Mouse (Mus musculus): Measurements from ENCODE around the gene Fgd3.

Fgd3 gene

DNA sequence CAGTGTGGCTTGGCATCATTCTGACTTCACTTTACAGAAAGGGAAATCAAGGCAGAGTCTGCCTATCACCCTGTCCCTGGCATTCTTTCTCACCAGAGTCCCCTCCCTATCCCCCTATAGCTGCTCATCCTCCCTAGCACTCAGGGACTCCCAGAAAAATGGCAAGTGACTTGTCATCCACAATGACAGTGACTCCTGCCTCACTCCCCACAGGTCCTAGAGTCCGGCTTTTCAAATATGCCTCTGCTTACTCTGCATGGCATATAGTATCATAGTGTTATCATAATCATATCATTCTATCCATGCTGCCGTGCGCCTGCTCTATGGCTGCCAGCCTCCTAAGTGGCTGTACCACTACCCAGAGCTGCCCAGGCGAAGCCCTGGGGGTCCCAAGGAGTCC, 11.9 kb downstream of the Fgd3 start:
- ATAC-seq (ENCODE audit: insufficient number of reproducible peaks, low FRiP score, low TSS enrichment) = no peak

DNA sequence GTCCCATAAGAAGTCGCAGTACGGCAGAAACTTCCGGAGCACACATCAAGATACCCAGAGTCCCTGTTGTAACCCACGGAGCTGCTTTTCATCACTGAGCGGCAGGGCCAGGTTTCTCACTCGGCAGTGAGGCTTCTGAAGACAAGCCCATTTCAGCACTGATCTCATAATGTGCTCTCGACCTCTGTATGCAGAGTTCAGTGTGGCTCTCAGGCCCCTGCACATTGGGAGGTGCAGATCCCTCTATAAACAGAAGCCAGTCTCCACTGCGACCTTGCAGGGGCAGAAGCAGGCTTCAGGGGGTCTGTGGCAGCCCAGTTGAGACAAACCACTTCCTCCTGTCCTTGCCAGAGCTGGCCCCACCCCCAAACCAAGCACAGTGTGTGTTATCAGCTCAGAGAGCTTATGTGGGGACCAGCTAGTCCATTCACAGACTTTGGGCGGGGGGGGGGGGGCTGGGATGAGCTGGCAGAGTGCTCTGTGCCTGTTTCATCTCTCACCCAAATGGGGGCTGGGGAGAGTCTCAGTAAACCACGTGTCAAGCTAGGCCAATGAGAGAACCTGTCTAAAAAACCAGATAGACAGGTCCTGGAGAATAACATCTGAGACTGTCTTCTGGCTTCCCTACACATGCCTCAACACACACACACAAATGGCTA, 12.7 kb downstream of the Fgd3 start:
- ATAC-seq (ENCODE audit: insufficient number of reproducible peaks, low FRiP score, low TSS enrichment) = no peak

DNA sequence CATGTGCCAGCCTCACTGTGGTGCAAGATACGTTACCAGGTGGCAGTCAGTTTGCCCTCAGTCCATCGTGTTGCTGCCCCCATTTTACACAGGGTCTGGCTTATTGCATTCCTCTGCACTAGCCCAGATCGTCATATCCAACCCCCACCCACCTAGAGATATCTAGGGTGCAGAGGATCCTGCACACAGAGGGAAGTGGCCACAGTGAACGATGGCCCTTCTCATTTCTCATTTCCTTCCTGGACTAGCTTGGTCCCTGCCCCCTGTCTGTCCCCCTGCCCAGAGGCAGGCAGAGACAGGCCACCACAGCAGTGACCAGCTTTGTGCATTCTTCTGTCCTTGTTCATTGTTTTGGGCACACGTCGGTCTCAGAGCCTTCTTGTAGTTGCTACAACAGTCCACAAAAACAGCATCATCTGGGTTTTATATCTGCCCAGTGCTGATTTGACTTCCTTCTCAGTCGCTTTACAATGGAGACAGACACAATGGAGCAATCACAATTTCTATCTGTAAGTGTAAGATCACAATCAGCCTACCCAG, 13.3 kb downstream of the Fgd3 start:
- ATAC-seq (ENCODE audit: insufficient number of reproducible peaks, low FRiP score, low TSS enrichment) = no peak

DNA sequence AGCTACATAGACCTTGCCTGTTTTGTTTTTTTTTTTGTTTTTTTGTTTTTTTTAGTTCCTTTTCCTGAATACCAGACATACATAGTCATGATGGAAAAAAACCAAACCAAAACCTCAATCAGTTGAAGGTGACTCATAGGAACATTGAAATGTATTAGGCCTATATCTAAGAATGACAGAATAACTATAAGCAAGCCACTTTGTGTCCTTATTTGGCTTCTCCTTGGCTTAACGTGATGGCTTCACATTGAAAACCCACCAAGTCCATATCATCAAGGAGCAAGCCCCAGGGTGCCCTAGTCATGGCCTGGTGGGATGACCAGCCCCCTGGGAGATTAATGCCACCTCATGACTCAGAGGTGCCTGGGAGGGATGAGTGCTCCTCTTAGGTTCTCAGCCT, 19.3 kb downstream of the Fgd3 start:
- no peak for ATAC-seq (ENCODE audit: insufficient number of reproducible peaks, low FRiP score, low TSS enrichment)

DNA sequence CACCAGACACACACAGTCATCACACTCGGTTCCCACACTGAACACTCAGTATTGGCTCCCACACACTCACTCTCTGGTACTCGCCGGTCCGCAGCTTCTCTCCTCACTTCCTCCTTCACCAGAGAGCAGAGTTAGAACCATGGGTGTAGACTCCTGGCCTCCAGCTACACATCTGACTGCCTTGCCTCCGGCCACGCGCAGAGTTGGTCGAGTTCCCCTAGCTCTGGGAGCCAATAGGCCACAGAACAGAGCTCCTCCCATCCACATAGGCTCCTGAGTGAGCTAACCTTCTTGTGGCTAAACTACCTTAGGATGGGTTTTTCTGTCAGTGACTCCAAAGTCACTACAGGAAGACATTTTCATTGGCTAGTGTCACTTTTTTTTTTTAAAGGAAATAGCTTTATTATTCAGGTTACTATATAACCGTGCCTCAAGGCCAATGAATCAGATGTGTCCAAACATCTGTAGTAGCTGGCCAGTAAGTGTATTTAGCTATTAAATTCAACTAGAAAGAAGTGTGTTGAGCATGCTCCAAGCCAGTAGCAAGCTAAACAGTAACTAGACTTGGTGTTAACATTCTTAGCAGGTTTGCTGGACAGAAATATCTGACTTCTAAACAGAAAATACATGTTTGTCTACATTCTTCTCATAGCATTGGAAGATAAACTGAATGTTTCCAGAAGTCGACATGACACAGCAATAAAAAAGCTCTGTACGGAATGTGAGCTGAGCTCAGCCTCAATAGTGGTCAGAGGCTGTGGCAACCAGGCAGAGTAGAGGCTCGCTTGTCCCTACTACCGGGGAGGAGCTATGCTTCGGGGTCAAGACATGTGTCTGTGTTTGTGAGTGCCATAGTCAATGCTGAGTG, 21.4 kb downstream of the Fgd3 start:
- no peak for ATAC-seq (ENCODE audit: insufficient number of reproducible peaks, low FRiP score, low TSS enrichment)

DNA sequence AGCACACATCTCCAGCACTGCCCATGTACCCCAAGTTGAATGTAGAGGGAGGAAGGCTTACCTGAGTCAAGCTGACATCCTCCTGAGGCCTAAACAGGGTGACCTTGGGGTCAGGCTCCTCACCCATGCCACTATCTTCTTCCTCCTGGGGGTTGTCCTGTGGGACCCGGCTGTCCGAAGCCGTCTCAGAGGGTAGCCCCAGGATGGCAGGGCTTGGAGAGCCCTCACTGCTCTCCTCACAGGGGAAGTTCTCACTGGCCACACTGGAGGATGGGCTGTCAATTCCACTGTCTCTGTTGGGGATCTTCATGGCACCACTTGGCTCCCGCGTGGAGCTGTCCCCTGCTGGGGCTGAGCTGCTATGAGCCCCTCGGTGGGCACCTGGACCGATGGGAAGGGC, 23.8 kb downstream of the Fgd3 start:
- ATAC-seq (ENCODE audit: insufficient number of reproducible peaks, low FRiP score, low TSS enrichment) = no peak

DNA sequence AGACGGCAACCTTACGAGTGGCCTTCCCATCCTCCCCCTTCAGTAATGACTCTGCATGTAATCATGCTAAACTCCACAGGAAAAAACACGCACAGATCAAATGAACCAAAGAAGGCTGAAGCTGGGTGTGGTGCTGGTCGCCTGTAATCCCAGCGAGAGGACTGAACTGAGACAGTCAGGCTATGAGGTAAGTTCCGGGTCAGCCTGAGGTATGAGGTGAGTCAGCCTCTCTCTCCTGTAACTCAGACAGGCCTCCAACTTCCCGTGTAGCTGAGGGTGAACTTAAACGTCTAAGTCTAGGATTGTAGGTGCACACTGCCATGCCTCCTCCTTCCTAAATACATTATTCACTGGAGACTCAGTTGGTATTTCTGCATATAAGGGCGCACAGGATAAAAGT, 26.0 kb downstream of the Fgd3 start:
- ATAC-seq (ENCODE audit: insufficient number of reproducible peaks, low FRiP score, low TSS enrichment) = no peak

DNA sequence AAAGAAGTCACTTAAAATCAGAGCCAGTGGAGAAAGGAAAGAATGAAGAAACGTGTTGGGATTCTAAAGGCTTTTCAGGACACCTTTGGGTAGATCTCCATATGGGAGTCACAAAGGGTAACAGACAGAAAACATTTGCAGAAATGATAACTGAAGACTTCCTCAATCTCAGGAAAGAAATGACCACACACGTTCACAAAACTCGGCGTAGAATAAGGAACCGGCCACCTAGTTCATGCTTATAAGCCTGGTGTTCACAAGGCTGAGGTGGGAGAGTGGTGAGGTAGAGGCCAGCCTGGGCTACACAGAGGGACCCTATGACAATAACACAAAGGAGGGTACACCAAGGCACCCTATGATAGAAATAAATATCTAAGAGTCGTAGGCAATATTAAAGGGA, 28.2 kb downstream of the Fgd3 start:
- no peak for ATAC-seq (ENCODE audit: insufficient number of reproducible peaks, low FRiP score, low TSS enrichment)

DNA sequence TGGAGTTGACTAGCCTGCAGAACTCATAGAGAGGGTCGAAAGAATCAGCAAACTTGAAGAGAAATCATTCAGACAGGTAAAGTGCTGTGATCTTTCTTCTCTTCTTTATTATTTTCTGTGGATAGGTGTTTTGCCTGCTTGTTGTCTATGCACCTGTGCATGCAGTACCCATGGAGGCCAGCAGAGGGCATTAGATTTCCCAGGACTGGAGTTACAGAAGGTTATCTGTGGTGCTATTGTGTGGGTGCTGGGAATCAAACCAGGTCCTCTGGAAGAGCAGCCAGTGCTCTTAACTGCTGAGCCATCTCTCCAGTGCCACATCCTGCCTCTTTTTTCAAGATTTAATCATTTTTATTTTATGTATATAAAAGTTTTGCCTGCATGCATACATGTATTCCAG, 28.7 kb downstream of the Fgd3 start:
- no peak for ATAC-seq (ENCODE audit: insufficient number of reproducible peaks, low FRiP score, low TSS enrichment)

DNA sequence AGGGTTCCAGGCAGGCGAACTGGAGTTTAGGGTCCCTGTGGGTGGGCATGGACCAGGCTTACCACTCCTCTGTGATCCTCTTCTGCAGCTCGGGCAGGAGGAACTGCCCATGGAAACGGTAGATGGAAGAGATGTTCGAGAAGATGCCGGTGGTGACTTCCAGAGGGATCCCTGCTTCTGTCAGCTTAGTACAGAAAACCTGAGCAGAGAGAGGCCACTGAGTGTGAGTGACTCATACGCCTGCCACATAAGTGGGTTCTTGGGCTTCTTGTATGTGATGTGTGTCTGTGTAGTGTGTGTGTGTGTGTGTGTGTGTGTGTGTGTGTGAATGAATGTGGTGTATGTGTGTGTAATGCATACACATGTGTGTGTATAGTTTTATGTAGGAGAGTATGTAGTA, 32.9 kb downstream of the Fgd3 start:
- ATAC-seq (ENCODE audit: insufficient number of reproducible peaks, low FRiP score, low TSS enrichment) = no peak

DNA sequence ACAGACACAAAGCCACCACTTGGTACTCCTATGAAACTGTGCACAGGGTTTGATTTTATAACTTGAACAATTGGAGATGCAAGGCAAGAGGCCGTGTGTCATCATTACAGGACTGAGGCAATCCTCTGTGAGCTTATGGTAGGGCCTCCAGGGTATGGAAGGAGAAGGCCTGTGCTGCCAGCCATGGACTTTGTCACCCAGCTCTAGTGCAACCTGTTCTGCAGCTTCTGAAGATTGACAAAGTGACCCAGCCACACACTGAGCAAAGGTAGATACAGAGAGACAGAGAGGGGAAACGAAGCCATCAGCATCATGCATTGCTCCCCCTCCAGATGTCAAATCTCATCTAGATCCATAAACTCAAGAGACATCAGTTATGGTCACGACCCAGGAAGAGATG, 33.4 kb downstream of the Fgd3 start:
- no peak for ATAC-seq (ENCODE audit: insufficient number of reproducible peaks, low FRiP score, low TSS enrichment)

DNA sequence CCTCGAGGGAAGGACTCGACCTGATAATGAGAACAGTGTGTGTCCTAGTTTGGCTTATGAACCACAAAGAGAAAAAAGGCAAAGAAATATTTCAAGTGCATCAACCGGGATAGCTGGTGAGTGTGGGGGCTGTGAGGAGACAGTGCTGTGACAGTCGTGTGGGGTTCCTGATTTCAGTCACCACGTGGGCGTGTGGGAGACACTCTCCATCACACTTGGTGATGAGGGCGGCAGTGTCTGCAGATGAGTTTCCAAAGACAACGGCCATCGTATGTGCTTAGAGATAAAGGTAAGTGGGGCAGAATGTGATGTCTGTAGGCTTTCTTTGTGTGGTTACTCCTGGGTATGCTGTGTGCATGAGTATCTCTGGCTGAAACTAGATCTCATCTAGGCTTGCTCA, 36.4 kb downstream of the Fgd3 start:
- ATAC-seq (ENCODE audit: insufficient number of reproducible peaks, low FRiP score, low TSS enrichment) = no peak

DNA sequence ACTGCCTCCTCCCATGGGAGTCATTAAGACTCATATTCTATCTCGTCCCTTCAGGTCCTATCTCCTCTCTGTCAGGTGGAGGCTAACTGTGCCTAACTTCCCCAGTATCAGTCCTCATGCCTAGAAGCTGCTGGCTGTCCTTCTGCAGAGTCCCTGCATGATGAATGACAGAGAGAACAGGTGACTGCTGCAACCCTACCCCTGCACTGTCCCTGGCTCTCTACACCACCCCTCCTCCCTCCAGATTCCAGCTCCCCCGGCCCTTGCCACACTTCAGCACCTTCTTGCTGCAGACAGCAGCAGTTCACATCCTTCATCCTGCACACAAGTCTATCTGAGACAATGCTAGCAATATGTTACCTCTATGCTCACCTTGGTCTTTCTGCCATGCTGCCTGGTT, 37.9 kb downstream of the Fgd3 start:
- ATAC-seq (ENCODE audit: insufficient number of reproducible peaks, low FRiP score, low TSS enrichment) = no peak

DNA sequence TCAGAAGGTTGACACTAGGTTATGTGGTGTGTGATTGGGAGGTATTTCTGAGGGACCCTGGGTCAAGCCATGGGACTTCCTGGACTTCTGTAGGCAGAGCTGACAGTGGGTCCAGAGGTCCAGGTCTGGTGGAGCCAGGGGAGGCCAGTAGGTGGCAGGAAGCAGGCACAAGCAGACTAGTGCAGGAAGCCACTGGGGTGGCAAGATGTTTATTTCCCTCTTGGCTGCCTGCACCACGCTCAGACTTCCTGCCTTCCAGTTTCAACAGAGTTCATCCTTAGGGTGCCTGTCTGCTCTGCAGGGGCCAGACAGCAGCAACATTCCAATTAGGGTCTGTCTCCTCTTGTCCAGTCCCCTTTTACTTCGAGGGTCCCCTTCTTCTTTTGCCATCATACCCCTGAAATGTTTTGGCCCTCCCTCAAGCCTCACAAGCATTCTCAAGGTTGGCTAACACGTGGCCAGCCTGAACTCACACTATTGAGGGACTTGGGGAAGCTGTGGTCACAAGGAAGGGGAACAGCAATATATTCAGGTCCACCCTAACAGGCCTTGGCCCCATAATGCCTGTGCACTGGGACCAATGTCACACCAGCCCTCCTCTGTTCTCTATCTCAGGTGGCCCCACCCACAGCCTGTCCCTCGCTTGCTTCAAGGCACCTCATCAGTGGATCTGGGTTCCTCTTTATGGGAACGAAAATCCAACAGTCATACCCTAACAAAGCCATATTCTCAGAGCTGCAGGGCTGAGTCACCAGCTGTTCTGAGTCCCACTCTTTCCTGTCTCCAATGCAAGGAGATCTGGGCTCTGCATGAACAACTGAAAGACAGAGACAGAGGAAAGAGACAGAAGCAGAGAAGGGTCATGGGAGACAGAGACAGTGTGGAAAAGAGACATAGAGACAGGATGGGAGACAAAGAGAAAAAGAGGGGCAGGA, 48.0 kb downstream of the Fgd3 start:
- no peak for ATAC-seq (ENCODE audit: insufficient number of reproducible peaks, low FRiP score, low TSS enrichment)

DNA sequence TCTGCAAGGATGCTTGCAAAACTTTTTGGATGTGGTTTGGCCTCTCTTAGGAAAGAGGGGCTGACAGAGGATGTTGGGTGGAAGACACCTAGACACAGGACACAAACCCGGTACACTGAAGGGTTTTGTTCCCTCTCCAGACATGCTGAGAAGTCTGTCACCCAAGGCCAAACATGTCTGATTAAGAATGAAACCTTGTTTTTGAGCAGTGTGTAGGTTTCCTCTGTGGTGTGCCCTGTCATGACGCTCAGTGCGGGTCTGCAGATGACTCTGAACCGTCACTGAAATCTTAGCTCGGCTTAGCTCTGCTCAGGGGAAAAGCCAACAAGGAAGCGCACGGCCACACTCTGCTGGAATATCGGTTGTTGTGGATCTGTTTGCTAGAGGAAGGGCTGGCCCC, 49.6 kb downstream of the Fgd3 start:
- ATAC-seq (ENCODE audit: insufficient number of reproducible peaks, low FRiP score, low TSS enrichment) = no peak

DNA sequence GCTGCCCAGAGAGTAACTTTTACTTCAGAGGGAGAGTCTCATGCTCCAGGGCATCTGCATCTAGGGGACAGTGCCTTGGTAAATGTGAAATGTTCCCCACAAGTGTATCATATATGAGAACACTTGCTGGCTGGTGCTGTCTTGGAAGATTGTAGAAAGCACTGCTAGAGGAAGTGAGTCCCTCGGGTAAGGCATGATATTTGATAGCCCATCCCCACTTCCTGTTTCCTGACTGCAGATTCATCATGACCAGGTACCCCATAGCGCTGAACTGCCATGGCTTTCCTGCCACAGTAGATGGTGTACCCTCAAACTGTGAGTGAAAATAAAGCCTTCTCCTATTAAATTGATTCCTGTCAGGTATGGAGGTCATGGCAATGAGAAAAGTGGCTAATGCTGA, 52.5 kb downstream of the Fgd3 start:
- no peak for ATAC-seq (ENCODE audit: insufficient number of reproducible peaks, low FRiP score, low TSS enrichment)

DNA sequence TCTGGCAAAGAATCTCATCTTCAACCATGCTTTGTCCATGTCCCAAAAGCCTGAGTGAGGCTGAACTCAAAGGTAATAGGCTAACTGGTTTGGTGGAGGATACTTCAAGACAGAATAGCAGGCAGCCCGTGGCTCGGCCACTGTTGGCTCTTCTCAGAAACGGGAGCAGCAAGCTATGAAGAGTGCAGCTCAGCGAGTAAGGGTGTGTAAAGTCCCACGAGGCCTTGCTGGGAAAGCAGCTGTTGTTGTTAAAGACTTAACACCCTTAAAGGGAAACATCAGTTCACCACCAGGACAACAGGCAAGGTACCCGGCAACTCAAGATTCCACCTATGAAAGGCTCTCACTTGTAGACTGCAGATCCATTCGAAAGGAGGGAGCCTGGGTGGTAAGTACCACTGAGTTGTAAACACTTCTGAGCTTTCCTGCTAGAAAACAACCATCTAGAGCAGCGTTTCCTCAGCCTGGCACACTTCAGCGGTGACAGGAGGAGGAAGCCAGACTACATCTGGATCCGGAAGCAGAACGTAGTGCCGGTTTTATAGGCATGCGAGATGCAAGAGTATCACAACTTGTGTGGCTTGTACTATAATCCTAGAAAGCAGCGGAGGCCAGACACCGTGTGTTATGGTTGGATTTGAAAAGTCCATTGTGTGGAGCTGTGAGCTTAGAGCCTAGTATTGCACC, 59.9 kb downstream of the Fgd3 start:
- no peak for ATAC-seq (ENCODE audit: insufficient number of reproducible peaks, low FRiP score, low TSS enrichment)

DNA sequence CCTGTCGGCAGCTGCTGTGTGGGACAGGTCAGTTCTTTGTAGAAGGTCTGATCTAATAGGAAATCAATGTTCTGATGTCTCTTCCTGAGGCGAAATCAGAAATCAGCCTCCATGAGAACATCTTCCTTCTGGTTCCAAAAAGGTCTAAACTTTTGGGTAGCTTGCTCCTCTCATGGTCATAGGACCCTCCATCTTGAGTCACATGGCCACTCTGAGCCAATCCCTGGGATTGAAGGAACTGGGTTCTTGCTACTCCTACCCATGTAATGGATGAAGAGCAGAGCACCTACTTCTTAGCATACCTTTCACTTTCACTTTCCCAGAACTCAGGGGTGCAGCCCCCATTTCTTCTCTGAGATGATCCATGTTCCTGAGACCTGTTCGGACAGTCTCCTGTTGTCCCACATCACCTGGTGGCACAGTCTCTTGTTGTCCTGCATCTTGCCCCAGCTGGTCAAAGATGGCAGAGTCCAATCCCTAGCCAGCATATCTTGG, 62.2 kb downstream of the Fgd3 start:
- ATAC-seq (ENCODE audit: insufficient number of reproducible peaks, low FRiP score, low TSS enrichment) = no peak

DNA sequence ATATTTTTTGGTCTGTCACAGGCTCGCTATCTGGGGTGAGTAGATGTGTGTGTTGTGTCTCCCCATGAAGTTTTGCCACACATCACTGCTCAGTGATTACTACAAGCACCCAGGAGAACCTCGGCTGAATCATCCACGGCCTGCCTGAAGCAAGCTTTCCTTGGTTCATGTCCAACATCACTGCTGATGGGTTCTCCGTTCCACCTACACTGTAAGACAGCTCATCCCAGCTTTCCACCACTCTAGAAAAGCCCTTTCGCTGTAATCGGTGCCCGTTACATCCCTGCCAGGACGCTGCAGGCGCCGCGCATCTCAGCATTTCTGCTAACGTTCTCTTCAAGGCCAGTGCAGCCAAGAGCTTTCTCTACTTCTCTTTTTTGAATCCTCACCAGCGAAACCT, 67.4 kb downstream of the Fgd3 start:
- no peak for ATAC-seq (ENCODE audit: insufficient number of reproducible peaks, low FRiP score, low TSS enrichment)

DNA sequence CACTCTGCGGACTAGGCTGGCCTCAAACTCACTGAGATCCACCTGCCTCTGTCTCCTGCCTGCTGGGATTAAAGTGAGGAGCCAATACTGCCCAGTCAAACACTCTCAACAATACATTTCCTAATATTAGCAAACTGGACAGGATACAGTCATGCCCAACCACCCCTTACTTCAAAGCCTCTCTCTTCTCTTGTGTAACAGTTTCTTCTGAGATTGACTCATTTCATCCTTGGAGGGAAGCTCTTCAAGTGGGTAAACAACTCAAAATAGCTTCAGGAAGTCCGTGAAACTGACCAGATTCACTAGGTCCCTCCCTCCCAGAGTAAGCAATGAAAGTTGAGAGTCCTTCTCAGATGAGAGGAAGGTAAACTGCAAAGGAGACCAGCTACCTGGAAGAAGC, 68.0 kb downstream of the Fgd3 start:
- no peak for ATAC-seq (ENCODE audit: insufficient number of reproducible peaks, low FRiP score, low TSS enrichment)
